Mouse (Mus musculus) left cerebral cortex, postnatal 10 days (tissue): ENCODE measurements at regions not wholly inside any gene's neighbourhood (a gene's known extent, or its start where the extent isn't known, plus 50 kb on each side); places are given as distances from the start of the nearest gene placed in this dataset.
"Not testable (repeated sequence)": the region's sequence is repeated elsewhere in the genome, so short reads cannot be mapped to it uniquely, and the experiment has no call there.

Experiments used
- DNase-seq, 2 experiments: peaks; one replicate each; pipeline ENCODE4 v3.0.0; 2021 to 2022; ENCODE audit warnings: low spot score in 2 of 2, mixed read lengths in 1 of 2; ENCODE audit errors: extremely low spot score in 1 of 2
- intact Hi-C: fragments of 180-260 bp; cut with DNase I; formaldehyde crosslinking; loops from one replicate; pipeline ENCODE4 v1.15.1; 2025

- DNase-seq, result peak in 1 of 2 experiments; percentile 16
- intact Hi-C loops, result no loop called here
Observed at GRCm38 (mm10) chr2:100252006-100252405, 1372.5 kb upstream of the Rag2 start.

GRCm38 (mm10) chr2:100259136-100259853, 1365.2 kb upstream of the Rag2 start:
- intact Hi-C loops, result no loop called here
- DNase-seq, result no peak

- intact Hi-C loops, result no loop called here
- no peak for DNase-seq
Observed at GRCm38 (mm10) chr2:100306516-100306915, 1318.0 kb upstream of the Rag2 start.

GRCm38 (mm10) chr2:100312750-100313275, 1311.7 kb upstream of the Rag2 start:
- intact Hi-C loops, result no loop called here
- peak in 1 of 2 experiments; percentile 1 for DNase-seq

GRCm38 (mm10) chr2:100320461-100320860, 1304.1 kb upstream of the Rag2 start:
- intact Hi-C loops, result no loop called here
- DNase-seq, result no peak

- intact Hi-C loops, result no loop called here
- no peak for DNase-seq
Observed at GRCm38 (mm10) chr2:100340713-100341112, 1283.8 kb upstream of the Rag2 start.

GRCm38 (mm10) chr2:100344921-100345425, 1279.5 kb upstream of the Rag2 start:
- DNase-seq, result no peak

GRCm38 (mm10) chr2:100365616-100366015, 1258.9 kb upstream of the Rag2 start:
- DNase-seq, intact Hi-C loops: not testable (repeated sequence)

More at GRCm38 (mm10) chr2:100344921-100345425, 1279.5 kb upstream of the Rag2 start:
- intact Hi-C loops, result no loop called here

- intact Hi-C loops, result no loop called here
- DNase-seq, result no peak
Observed at GRCm38 (mm10) chr2:100399776-100400175, 1224.7 kb upstream of the Rag2 start.

GRCm38 (mm10) chr2:100426661-100427060, 1197.9 kb upstream of the Rag2 start:
- no peak for DNase-seq
- intact Hi-C loops, result no loop called here

- intact Hi-C loops, result no loop called here
- DNase-seq, result no peak
Observed at GRCm38 (mm10) chr2:100434991-100435390, 1189.5 kb upstream of the Rag2 start.

GRCm38 (mm10) chr2:100445868-100446267, 1178.7 kb upstream of the Rag2 start:
- no peak for DNase-seq
- intact Hi-C loops, result no loop called here

GRCm38 (mm10) chr2:100446332-100446731, 1178.2 kb upstream of the Rag2 start:
- intact Hi-C loops, result no loop called here
- no peak for DNase-seq

GRCm38 (mm10) chr2:100459641-100460040, 1164.9 kb upstream of the Rag2 start:
- intact Hi-C loops, DNase-seq: not testable (repeated sequence)

- DNase-seq, intact Hi-C loops: not testable (repeated sequence)
Observed at GRCm38 (mm10) chr2:100486229-100486628, 1138.3 kb upstream of the Rag2 start.

GRCm38 (mm10) chr2:100505114-100505513, 1119.4 kb upstream of the Rag2 start:
- DNase-seq, result not testable (repeated sequence)

More at GRCm38 (mm10) chr2:100505114-100505513, 1119.4 kb upstream of the Rag2 start:
- intact Hi-C loops, result not testable (repeated sequence)
